Mouse (Mus musculus) neutrophil, adult 83 days (primary cell): ENCODE results near the gene Cep72. TPM values are rescaled to one million over a fixed set of nuclear protein-coding genes. Genes with fewer than 3 reads are reported as not detected.

ENCODE experiments used
- total RNA-seq, 2 experiments: library from RNA; stranded (reverse); gene quantifications; one replicate each; pipeline ENCODE4 v1.2.4; 2023

The Cep72 gene
- total RNA-seq = 10 to 100 TPM; 12.3 to 12.9 TPM

DNA sequence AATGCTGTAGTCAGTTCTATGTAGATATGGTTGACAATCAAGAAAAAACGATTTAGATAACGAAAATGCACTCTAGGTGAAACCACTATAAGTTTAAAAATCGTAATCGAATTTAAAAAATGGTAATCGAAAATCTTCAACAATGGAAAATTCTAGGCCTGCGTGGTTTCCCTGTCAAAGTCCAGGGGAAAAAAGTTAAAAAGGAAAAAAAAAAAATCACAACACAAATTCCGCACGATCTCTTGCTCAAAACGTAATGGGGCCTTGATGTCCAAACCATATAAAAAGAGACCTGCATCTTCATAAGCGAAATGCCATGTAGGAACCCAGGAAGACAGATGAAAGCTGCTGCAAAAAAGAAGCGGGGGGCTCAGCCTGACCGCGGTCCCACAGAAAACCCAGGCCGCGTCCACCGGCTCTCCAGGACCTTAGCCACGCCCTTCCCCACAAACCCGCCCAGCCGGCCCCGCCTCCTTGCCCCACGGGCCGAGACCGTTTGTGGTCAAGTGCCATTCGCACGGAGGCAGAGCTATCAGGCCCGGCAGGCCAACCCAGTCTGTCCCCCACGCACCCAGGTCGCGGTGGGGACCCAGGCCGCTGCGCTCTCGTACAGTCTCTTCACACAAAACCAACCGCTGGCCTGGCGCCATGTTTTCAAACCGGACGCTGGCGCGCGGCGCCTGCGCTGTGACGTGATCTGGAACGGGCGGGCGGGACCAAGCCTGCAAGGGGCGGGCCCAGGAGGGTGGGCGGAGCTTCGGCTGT lies at the start of gene Cep72:
Gene Cep72, minus strand, starts transcription at position 687 of the 765 bp plus-strand sequence.

DNA sequence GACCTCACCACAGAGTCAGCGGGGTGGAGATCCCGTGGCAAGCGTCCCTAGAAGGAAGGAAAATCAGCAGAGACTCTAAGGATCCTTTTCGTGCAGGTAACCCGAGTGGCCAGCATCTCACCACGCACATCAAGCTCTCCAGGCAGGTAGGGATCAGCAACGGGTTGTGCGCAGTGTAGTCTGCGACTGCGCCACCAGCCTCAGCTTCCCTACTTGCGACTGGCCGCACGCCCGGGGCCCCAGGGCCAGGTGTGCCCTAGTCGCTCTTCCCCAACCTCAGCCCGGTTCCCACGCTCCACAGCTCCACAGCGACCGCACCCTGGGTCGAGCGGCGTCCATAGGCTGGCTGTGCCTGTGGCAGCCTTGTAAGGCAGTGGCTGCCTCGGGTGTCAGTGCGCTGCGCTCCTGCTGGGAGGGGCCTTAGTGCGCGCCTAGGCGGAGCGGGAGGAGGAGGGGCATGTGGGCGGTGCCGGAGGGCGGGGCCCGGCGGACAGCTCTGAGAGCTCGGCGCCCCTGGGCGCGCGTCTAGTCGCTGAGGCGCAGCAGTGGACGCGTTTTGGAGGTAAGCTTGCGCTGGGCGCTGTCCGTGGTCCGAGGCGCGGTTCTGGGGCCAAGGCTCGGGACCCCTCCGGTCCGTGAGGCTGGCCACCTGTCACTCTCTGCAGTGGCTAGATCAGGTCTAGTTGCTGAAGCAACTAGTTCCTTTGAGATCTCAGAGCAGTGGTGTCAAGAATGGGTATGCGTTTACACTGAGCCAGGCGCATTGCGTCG lies 53.0 kb downstream of the Cep72 start, which contains the start of gene Tppp:
Gene Tppp, plus strand, starts transcription at position 460 of the 771 bp plus-strand sequence.

Other genes starting within 250 kb of the Cep72 start
- gene Nkd2, start 214.7 kb downstream of the Cep72 start, total RNA-seq = not detected
- 10 to 100 TPM in 1 of 2 experiments, 1 to 10 TPM in 1; 9.1 to 14.4 TPM for gene Trip13, start 124.5 kb downstream of the Cep72 start, total RNA-seq
- 10 to 100 TPM; 53.1 to 62.2 TPM for gene Brd9, start 124.5 kb downstream of the Cep72 start, total RNA-seq
- gene Zdhhc11, start 98.4 kb downstream of the Cep72 start, total RNA-seq = not detected
- gene Tppp, start 52.9 kb downstream of the Cep72 start, total RNA-seq = 1 to 10 TPM; 1.2 to 1.7 TPM
- not detected for gene Slc9a3, start 59.2 kb upstream of the Cep72 start, total RNA-seq
- gene Exoc3, start 146.4 kb upstream of the Cep72 start, total RNA-seq = 10 to 100 TPM; 45.5 to 51.2 TPM
- under 1 TPM; 0.51 to 0.88 TPM for gene Ahrr, start 230.0 kb upstream of the Cep72 start, total RNA-seq